ENCODE assay signal across 8 mouse cellular contexts in the genomic region with DNA sequence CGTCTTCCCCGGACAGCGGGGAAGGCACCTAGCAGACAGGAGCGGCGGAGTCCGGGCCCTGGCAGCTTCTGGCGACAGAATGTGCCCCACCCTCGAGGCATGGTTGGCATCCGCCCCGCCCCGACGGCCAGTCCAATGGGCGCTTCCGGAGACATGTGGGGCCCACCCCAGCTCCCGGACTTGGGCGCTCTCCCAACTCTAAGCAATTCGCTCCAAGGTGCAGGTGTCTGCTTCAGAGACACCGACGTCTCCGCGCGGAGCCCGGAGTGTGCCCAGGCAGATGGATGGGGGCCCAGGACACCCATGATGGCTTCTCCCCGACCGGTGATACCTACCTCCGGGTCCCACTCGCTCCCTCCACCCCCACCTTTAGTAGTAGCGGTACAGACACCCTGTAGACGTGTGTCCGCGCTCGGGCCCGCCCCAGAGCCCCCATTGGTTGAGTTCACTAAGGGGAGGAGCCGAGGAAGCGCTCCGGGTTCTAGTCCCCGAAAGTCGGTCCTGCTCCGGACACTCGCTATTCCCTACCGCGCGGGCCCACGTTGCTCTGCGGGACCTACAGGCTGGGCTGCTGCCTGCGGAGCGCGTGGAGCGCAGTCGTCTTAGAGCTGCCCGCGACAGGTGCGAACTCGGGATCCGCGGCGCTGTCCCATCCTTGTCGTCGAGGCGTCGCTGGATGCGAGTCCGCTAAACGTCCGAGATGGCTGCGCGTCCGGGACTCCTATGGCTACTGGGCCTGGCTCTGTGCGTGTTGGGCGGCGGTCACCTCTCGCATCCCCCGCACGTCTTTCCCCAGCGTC. TPM values are rescaled to one million over a fixed set of nuclear protein-coding genes. Genes with fewer than 3 reads are reported as not detected.
DNase-seq lines count a peak whose midpoint lies in the region; ATAC-seq and TF ChIP-seq lines count a peak whose summit lies in the region.

A gene (plus strand): TSS at position 515 of the 800 bp plus-strand sequence.

- ATAC-seq in hindbrain, postnatal 0 days = peak; percentile 64
- ATAC-seq in liver, postnatal 0 days = peak; percentile 22; the same call in 1 of the 2 replicates

- H3K9ac ChIP-seq in hindbrain, postnatal 0 days (replicated peaks; ENCODE audit: low read length) = no peak within 1 kb of the TSS
- H3K9ac ChIP-seq in liver, postnatal 0 days (replicated peaks) = no peak within 1 kb of the TSS

- H3K9me3 ChIP-seq in hindbrain, postnatal 0 days (ENCODE audit: low read length) = no peaks in the 10 kb centered on the region
- H3K9me3 ChIP-seq in liver, postnatal 0 days (ENCODE audit: low read length) = no peaks in the 10 kb centered on the region

- peaks cover 20% of the 10 kb centered on the region for H3K27me3 ChIP-seq in hindbrain, postnatal 0 days (ENCODE audit: insufficient read depth, low read length)
- peaks cover 22% of the 10 kb centered on the region for H3K27me3 ChIP-seq in liver, postnatal 0 days (ENCODE audit: insufficient read depth, low read length)

- WGBS in hindbrain, postnatal 0 days = 5% methylated on average over 75 of the region's 75 CpGs
- WGBS in liver, postnatal 0 days (ENCODE audit: insufficient replicate concordance) = 7% methylated on average over 67 of the region's 75 CpGs
- 7% methylated on average over 75 of the region's 75 CpGs for WGBS in olfactory bulb, adult 2 months

- TF ChIP-seq POLR2A in olfactory bulb, adult 2 months (IDR thresholded peaks at IDR 0.05; ENCODE audit: insufficient read depth, low read depth, low read length) = no peak

- peaks cover 7% of the 10 kb centered on the region; the same call in 1 of the 2 replicates for H3K4me1 ChIP-seq in hindbrain, postnatal 0 days (ENCODE audit: insufficient read depth, low read length)
- H3K4me1 ChIP-seq in liver, postnatal 0 days (ENCODE audit: insufficient read depth) = peaks cover 9% of the 10 kb centered on the region; the same call in 1 of the 2 replicates
- H3K4me1 ChIP-seq in olfactory bulb, adult 2 months (ENCODE audit: control insufficient read depth, insufficient read depth, low read length) = peaks cover 9% of the 10 kb centered on the region; the same call in 1 of the 2 replicates

- DNase-seq in urinary bladder, postnatal 14 days (ENCODE audit: low spot score) = peak; percentile 62
- no peak for DNase-seq in urinary bladder, adult 2 months (ENCODE audit: low spot score)
- DNase-seq in hindbrain, postnatal 0 days (ENCODE audit: low spot score) = no peak
- DNase-seq in liver, postnatal 0 days = no peak
- DNase-seq in layer of hippocampus, adult 18-20 months (ENCODE audit: low spot score in 2 of 2) = no peak
- no peak for DNase-seq in adrenal gland, adult 8-10 months
- no peak for DNase-seq in thymus, postnatal 0 days (ENCODE audit: low spot score)

- no peak within 1 kb of the TSS for H3K27ac ChIP-seq in hindbrain, postnatal 0 days
- no peak within 1 kb of the TSS for H3K27ac ChIP-seq in liver, postnatal 0 days (ENCODE audit: low read depth)
- no peak within 1 kb of the TSS for H3K27ac ChIP-seq in olfactory bulb, adult 2 months (ENCODE audit: insufficient read depth, low read depth, low read length)

- no peaks in the 10 kb centered on the region for H3K36me3 ChIP-seq in hindbrain, postnatal 0 days (ENCODE audit: insufficient read depth, low read length)
- H3K36me3 ChIP-seq in liver, postnatal 0 days (replicated peaks; ENCODE audit: insufficient read depth, low read length) = no peaks in the 10 kb centered on the region

- H3K4me3 ChIP-seq in hindbrain, postnatal 0 days (ENCODE audit: low read length) = peak within 1 kb of the TSS; percentile 26
- H3K4me3 ChIP-seq in liver, postnatal 0 days (ENCODE audit: low read depth, low read length) = peak within 1 kb of the TSS; percentile 19; the same call in 1 of the 2 replicates
- H3K4me3 ChIP-seq in olfactory bulb, adult 2 months (ENCODE audit: insufficient read depth, low read depth, low read length) = peak within 1 kb of the TSS; percentile 7; the same call in 1 of the 2 replicates

- TF ChIP-seq CTCF in hindbrain, postnatal 0 days (IDR thresholded peaks at IDR 0.05; ENCODE audit: low read depth) = no peak
- no peak for TF ChIP-seq CTCF in liver, postnatal 0 days (IDR thresholded peaks at IDR 0.05; ENCODE audit: low read depth)
- no peak for TF ChIP-seq CTCF in olfactory bulb, adult 2 months (IDR thresholded peaks at IDR 0.05; ENCODE audit: insufficient read depth, low read depth, low read length)

- TF ChIP-seq EP300 in liver, postnatal 0 days (IDR thresholded peaks at IDR 0.05; ENCODE audit: low read depth) = no peak

- peak within 1 kb of the TSS; percentile 43 for H3K4me2 ChIP-seq in hindbrain, postnatal 0 days (ENCODE audit: low read depth, low read length)
- H3K4me2 ChIP-seq in liver, postnatal 0 days (ENCODE audit: low read depth, low read length) = peak within 1 kb of the TSS; percentile 55

RNA-seq across cellular contexts. Expression of the gene that starts here (rescaled TPM):
- polyA plus RNA-seq in urinary bladder, adult 2 months (2012; rRNA removed) = 0.74 and 1.3 TPM in 2 replicates
- 0.42 and 0.47 TPM in 2 replicates for total RNA-seq in hindbrain, postnatal 0 days (2014; rRNA removed)
- 0.29 and 0.43 TPM in 2 replicates for polyA plus RNA-seq in hindbrain, postnatal 0 days (2015; fragmentation: Nextera tagmentation; extraction: Ambion mirVana)
- 0.07 and 0.09 TPM in 2 replicates for polyA plus RNA-seq in liver, postnatal 0 days (2015; fragmentation: Nextera tagmentation; extraction: Ambion mirVana)
- not detected in 2 replicates for polyA plus RNA-seq in olfactory bulb, adult 2 months (2012; ENCODE audit: insufficient read depth, insufficient read length, low replicate concordance, missing spikeins)
- not detected for total RNA-seq in layer of hippocampus, adult 18-20 months (2021)
- total RNA-seq in adrenal gland, adult 8-10 months (2022) = under 1 TPM; 0.12 to 0.70 (median 0.30) TPM
- polyA plus RNA-seq in thymus, postnatal 0 days (2015; fragmentation: Nextera tagmentation; extraction: Ambion mirVana) = 0.12 and 0.17 TPM in 2 replicates

Comparison
In these comparisons a context has a peak if more than half of its experiments do, and no peak if none do; other contexts are left out.
1. Peak in ATAC-seq, H3K4me3 ChIP-seq and H3K4me2 ChIP-seq in hindbrain, postnatal 0 days; RNA of the gene not detected or under 1 TPM.
2. Peak in ATAC-seq, H3K4me3 ChIP-seq and H3K4me2 ChIP-seq in liver, postnatal 0 days; RNA of the gene not detected or under 1 TPM.